Mouse (Mus musculus) myocyte (in vitro differentiated cells): ENCODE data around the gene Gm14137. TPM values are rescaled to one million over a fixed set of nuclear protein-coding genes. Genes with fewer than 3 reads are reported as not detected.

ENCODE experiments used
- H3K27me3 ChIP-seq: one replicate; pipeline ENCODE4 v1.6.1; 2011; ENCODE audit not compliant: control insufficient read depth, insufficient read depth, insufficient read length
- H3K36me3 ChIP-seq: one replicate; pipeline ENCODE4 v1.6.1; 2011; ENCODE audit not compliant: control insufficient read depth, insufficient read depth
- H3K4me2 ChIP-seq: one replicate; pipeline ENCODE4 v1.6.1; 2011; ENCODE audit warnings: low read depth, control low read depth
- H3K4me3 ChIP-seq: one replicate; pipeline ENCODE4 v1.5.1; 2011; ENCODE audit warnings: mild to moderate bottlenecking, control low read depth, moderate library complexity
- H3K79me2 ChIP-seq: one replicate; pipeline ENCODE4 v1.6.1; 2011; ENCODE audit not compliant: control insufficient read depth, insufficient read depth
- H3ac ChIP-seq: one replicate; pipeline ENCODE4 v1.6.1; 2011; ENCODE audit not compliant: control insufficient read depth, insufficient read length
- CEBPB ChIP-seq: IDR thresholded peaks from 2 replicates; pipeline ENCODE4 v1.6.1; 2011; ENCODE audit warnings: mild to moderate bottlenecking, moderate library complexity; ENCODE audit not compliant: poor library complexity, insufficient read depth, severe bottlenecking
- E2F4 ChIP-seq: IDR thresholded peaks from one replicate; pipeline ENCODE4 v1.6.1; 2011; ENCODE audit warnings: mild to moderate bottlenecking, control low read depth, moderate library complexity; ENCODE audit not compliant: insufficient read depth
- MAX ChIP-seq: IDR thresholded peaks from one replicate; pipeline ENCODE4 v1.6.1; 2011; ENCODE audit warnings: low read depth, mild to moderate bottlenecking, control low read depth
- MYOD1 ChIP-seq, 3 experiments: IDR thresholded peaks; one replicate each; pipeline ENCODE4 v1.6.1; 2011; ENCODE audit warnings: control low read depth in 2 of 3, low read depth in 2 of 3, mild to moderate bottlenecking in 2 of 3, moderate library complexity in 1 of 3; ENCODE audit not compliant: insufficient read length in 2 of 3, control insufficient read depth in 1 of 3
- MYOG ChIP-seq, 3 experiments: IDR thresholded peaks; one replicate each; pipeline ENCODE4 v1.6.1; 2011; ENCODE audit warnings: control low read depth in 2 of 3, low read depth in 2 of 3, mild to moderate bottlenecking in 2 of 3; ENCODE audit not compliant: insufficient read length in 2 of 3, control insufficient read depth in 1 of 3, insufficient read depth in 1 of 3
- POLR2A ChIP-seq: IDR thresholded peaks from one replicate; pipeline ENCODE4 v1.6.1; 2011; ENCODE audit warnings: low read depth, mild to moderate bottlenecking, control low read depth, moderate library complexity; ENCODE audit not compliant: insufficient read length
- POLR2AphosphoS2 ChIP-seq: IDR thresholded peaks from one replicate; pipeline ENCODE4 v1.6.1; 2011; ENCODE audit warnings: low read depth, control low read depth; ENCODE audit not compliant: insufficient read length
- REST ChIP-seq: IDR thresholded peaks from one replicate; pipeline ENCODE4 v1.6.1; 2011; ENCODE audit warnings: mild to moderate bottlenecking, control low read depth, moderate library complexity; ENCODE audit not compliant: insufficient read depth, insufficient read length
- SRF ChIP-seq: IDR thresholded peaks from one replicate; pipeline ENCODE4 v1.6.1; 2011; ENCODE audit warnings: low read depth; ENCODE audit not compliant: control insufficient read depth, insufficient read length
- TCF12 ChIP-seq: IDR thresholded peaks from one replicate; pipeline ENCODE4 v1.6.1; 2011; ENCODE audit warnings: mild to moderate bottlenecking, control low read depth; ENCODE audit not compliant: poor library complexity, insufficient read depth, severe bottlenecking
- TCF3 ChIP-seq: IDR thresholded peaks from one replicate; pipeline ENCODE4 v1.6.1; 2011; ENCODE audit warnings: low read depth, control low read depth; ENCODE audit not compliant: insufficient read length
- USF1 ChIP-seq: IDR thresholded peaks from one replicate; pipeline ENCODE4 v1.6.1; 2011; ENCODE audit warnings: low read depth, mild to moderate bottlenecking, control low read depth, moderate library complexity
- polyA plus RNA-seq: library from polyadenylated mRNA; unstranded; fragments of >200 nt; fragmentation: generic; extraction: Trizol; gene quantifications from one replicate; pipeline ENCODE4 v1.2.1, GENCODE M21; 2012; ENCODE audit warnings: missing spikeins

Gene Gm14137
- polyA plus RNA-seq, 1 experiment, result 6.3 TPM

DNA sequence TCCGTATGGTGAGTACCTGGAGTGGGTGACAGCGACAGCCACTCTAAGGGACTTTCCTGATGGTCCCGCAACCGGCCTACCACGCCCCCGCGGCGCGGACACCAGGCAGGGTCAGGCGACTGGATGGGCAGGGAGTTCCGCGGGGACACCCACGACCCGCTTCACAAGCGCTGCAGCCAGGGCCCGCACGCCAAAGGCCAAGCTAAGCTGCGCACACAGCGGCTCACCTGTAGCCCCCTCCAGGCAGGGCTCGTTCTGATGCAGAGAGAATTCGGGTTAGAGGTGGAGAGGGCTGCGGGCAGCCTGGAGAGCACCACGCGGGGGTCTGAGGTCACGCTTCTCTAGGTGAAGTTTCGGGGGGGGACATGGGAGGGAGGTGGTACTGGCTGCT lies 6.4 kb upstream of the Gm14137 start:
- Histone ChIP-seq H3K27me3 (no peaks in the 10 kb centered on the region), H3K36me3 (no peaks in the 10 kb centered on the region), H3K4me2 (peak overlapping the region; percentile 98), H3ac (peak overlapping the region; percentile 14), H3K79me2 (no peaks in the 10 kb centered on the region), H3K4me3 (peak overlapping the region; percentile 47)
- TF ChIP-seq USF1, result no peak
- no peak for TF ChIP-seq MAX
- TF ChIP-seq TCF12, result no peak
- no peak for TF ChIP-seq REST
- no peak for TF ChIP-seq POLR2AphosphoS2
- no peak for TF ChIP-seq TCF3
- TF ChIP-seq MYOD1 (IDR thresholded peaks at IDR 0.05; ENCODE audit: control insufficient read depth in 1 of 3, insufficient read length in 2 of 3, low read depth in 2 of 3), result no peak
- TF ChIP-seq CEBPB, result no peak
- TF ChIP-seq MYOG (IDR thresholded peaks at IDR 0.05; ENCODE audit: control insufficient read depth in 1 of 3, insufficient read depth in 1 of 3, insufficient read length in 2 of 3, low read depth in 2 of 3), result no peak
- TF ChIP-seq E2F4, result no peak
- no peak for TF ChIP-seq SRF
- TF ChIP-seq POLR2A, result no peak

DNA sequence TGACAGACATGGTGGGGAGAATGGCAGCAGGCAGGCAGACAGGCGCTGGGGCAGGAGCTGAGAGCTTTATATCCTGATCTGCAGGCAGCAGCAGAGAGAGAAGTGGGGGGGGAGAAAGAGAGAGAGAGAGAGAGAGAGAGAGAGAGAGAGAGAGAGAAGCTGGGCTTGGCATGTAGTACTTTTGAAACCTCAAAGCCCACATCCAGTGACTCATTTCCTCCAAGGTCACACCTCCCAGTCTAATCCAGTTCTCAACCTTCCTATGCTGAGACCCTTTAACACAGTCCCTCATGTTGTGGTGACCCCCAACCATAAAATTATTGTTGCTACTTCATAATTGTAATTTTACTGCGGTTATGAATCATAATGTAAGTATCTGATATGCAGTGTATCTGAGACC lies 4.0 kb upstream of the Gm14137 start:
- TF ChIP-seq SRF (no peak), MYOD1 (IDR thresholded peaks at IDR 0.05; ENCODE audit: control insufficient read depth in 1 of 3, insufficient read length in 2 of 3, low read depth in 2 of 3) (no peak)
- no peak overlapping the region for H3ac ChIP-seq
- no peaks in the 10 kb centered on the region for H3K36me3 ChIP-seq
- no peaks in the 10 kb centered on the region for H3K79me2 ChIP-seq
- no peak overlapping the region for H3K4me3 ChIP-seq
- no peaks in the 10 kb centered on the region for H3K27me3 ChIP-seq
- H3K4me2 ChIP-seq, result peak overlapping the region; percentile 25

DNA sequence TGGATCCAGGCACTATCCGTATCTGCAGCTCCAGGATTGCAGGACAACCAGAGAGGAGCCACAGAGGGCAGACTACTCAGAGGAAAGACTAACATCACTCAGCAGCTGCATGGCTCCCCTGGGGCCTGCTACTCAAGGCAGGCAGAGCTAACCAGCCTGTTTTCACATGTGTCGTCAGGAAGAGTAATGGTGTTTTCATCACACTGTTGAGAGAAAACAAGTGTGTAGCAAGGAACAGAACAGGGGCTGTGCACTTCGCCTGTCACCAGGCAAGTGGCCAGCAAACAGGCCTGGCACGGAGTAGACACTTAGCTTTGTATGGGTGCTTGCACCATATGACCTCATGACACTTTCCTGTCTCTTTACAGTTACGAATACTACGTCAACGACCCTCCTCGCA lies 2.7 kb upstream of the Gm14137 start:
- H3K4me3 ChIP-seq, result no peak overlapping the region
- H3K36me3 ChIP-seq, result no peaks in the 10 kb centered on the region
- no peak overlapping the region for H3ac ChIP-seq
- peaks cover 5% of the 10 kb centered on the region for H3K79me2 ChIP-seq
- TF ChIP-seq MYOG (IDR thresholded peaks at IDR 0.05; ENCODE audit: control insufficient read depth in 1 of 3, insufficient read depth in 1 of 3, insufficient read length in 2 of 3, low read depth in 2 of 3), result peak in 1 of 3 experiments; percentile 74
- peak; percentile 12 for TF ChIP-seq TCF12
- no peak for TF ChIP-seq E2F4
- TF ChIP-seq POLR2AphosphoS2, result no peak
- TF ChIP-seq CEBPB, result 0 out of 2 replicates have a peak, but pooled peaks have one; percentile 38
- TF ChIP-seq TCF3, result peak; percentile 36
- TF ChIP-seq MYOD1 (IDR thresholded peaks at IDR 0.05; ENCODE audit: control insufficient read depth in 1 of 3, insufficient read length in 2 of 3, low read depth in 2 of 3), result peak; percentile 34 to 84 (median 84)
- H3K27me3 ChIP-seq, result no peaks in the 10 kb centered on the region
- peak overlapping the region; percentile 80 for H3K4me2 ChIP-seq

DNA sequence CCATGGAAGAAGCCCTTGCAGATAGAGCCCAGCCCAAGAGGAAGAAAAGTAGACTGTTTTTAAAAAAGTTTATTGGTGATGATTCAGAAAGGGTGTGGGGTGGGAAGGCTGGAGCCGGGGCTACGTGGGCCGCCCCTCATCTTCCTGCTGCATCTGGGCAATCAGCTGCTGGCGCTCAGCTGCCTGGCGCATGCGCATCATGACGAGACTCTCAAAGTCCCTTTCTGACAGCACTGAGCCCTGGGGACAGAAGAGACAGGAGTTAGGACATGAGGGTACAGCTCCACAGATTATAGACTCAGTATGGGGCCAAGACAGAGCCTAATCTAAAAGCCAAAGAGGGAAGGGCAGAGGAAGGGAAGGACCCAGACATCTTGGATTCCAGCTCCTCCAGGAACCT lies 1.9 kb upstream of the Gm14137 start:
- H3K27me3 ChIP-seq, result no peaks in the 10 kb centered on the region
- no peak for TF ChIP-seq E2F4
- TF ChIP-seq SRF, result no peak
- no peak for TF ChIP-seq MAX
- no peak for TF ChIP-seq POLR2AphosphoS2
- no peak for TF ChIP-seq CEBPB
- H3K4me3 ChIP-seq, result no peak overlapping the region
- no peaks in the 10 kb centered on the region for H3K36me3 ChIP-seq
- peak overlapping the region; percentile 80 for H3K4me2 ChIP-seq
- peaks cover 8% of the 10 kb centered on the region for H3K79me2 ChIP-seq
- no peak overlapping the region for H3ac ChIP-seq

DNA sequence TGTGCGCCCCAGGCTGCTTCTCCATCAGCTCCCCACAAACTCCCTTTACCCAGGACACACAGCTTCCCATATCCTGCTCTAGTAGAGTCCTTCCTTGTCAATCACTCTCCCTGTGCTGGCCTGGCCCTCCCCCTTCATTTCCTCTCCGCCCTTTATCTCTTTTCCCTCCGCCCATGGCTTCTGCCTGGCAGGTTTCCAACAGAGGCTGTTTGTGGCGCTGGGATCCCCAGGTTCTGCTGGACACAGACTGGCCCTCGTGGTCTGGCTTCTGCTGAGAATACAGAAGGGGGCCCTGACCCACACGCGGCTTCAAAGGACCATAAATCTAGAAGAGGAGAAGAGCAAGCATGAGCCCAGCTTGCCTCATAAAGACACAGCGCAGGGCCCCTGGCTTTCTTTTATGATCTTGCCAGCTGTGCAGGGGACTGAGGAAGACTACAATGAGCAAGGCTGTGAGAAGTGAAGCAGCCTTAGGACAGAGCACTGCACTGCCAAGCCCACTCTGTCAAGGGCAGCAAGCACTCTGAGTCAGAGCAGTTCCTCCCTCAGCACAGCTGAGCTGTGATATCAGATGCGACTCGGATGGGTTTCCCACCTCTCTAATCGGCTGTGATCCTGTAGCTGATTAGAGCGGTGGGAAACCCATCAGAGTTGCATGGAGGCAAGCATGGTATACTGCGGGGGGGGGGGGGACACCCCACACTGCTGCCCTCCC lies 1.3 kb upstream of the Gm14137 start:
- no peaks in the 10 kb centered on the region for H3K36me3 ChIP-seq
- peak overlapping the region; percentile 29 for H3K4me3 ChIP-seq
- TF ChIP-seq POLR2A (no peak), MYOG (IDR thresholded peaks at IDR 0.05; ENCODE audit: control insufficient read depth in 1 of 3, insufficient read depth in 1 of 3, insufficient read length in 2 of 3, low read depth in 2 of 3) (peak in 1 of 3 experiments; percentile 81), MYOD1 (IDR thresholded peaks at IDR 0.05; ENCODE audit: control insufficient read depth in 1 of 3, insufficient read length in 2 of 3, low read depth in 2 of 3) (peak in 1 of 3 experiments; percentile 67)
- peak overlapping the region; percentile 80 for H3K4me2 ChIP-seq
- peaks cover 8% of the 10 kb centered on the region for H3K79me2 ChIP-seq
- no peak overlapping the region for H3ac ChIP-seq
- H3K27me3 ChIP-seq, result no peaks in the 10 kb centered on the region
